Mouse (Mus musculus): ENCODE results near the gene H2-Q6. TPM values are rescaled to one million over a fixed set of nuclear protein-coding genes. Genes with fewer than 3 reads are reported as not detected.

The H2-Q6 gene
- 0.34 TPM for polyA plus RNA-seq (2015; fragmentation: Illumina TruSeq; extraction: RNeasy Lipid Tissue Mini Kit (QIAGEN cat#74804); ENCODE audit: low read depth, low replicate concordance)

DNA sequence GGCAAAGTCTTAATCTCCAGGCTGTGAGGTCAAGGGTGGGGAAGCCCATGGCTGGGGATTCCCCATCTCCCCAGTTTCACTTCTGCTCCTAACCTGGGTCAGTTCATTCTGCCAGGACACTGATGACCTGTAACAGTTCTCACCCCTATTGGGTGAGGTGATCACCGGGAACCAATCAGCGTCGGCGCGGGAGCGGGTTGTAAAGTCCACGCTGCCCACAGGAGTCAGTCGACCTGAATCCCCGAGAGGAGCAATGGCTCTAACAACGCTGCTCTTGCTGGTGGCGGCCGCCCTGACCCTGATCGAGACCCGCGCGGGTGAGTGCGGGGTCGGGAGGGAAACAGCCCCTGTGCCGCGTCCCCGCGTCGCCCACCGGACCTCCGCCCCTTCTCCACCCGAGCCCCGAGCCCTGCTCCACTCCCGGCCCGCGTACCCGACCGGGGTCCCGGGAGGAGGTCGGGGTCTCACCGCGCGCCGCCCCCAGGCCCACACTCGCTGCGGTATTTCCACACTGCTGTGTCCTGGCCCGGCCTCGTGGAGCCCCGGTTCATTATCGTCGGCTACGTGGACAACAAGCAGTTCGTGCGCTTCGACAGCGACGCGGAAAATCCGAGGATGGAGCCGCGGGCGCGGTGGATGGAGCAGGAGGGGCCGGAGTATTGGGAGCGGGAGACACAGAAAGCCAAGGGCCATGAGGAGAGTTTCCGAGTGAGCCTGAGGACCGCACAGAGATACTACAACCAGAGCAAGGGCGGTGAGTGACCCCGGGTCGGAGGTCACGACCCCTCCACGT, at the start of gene H2-Q6:
Gene H2-Q6, plus strand, starts transcription at position 227 of the 793 bp plus-strand sequence.

DNA sequence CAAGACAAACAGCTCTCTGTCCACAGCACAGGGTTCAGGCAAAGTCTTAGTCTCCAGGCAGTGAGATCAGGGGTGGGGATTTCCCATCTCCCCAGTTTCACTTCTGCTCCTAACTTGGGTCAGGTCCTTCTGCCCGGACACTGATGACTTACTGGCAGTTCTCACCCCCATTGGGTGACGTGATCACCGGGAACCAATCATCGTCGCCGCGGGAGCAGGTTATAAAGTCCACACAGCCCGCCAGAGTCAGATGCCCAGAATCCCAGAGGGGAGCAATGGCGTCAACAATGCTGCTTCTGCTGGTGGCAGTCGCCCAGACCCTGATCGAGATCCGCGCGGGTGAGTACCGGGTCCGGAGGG, 45.3 kb upstream of the H2-Q6 start, which contains the start of gene H2-Q4:
Gene H2-Q4, plus strand, starts transcription at position 249 of the 360 bp plus-strand sequence.

DNA sequence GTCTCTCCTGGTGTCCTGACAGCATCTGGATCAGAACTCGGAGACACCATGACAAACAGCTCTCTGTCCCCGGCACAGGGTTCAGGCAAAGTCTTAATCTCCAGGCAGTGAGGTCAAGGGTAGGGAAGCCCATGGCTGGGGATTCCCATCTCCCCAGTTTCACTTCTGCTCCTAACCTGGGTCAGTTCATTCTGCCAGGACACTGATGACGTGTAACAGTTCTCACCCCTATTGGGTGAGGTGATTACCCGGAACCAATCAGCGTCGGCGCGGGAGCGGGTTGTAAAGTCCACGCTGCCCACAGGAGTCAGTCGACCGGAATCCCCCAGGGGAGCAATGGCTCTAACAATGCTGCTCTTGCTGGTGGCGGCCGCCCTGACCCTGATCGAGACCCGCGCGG, 14.2 kb downstream of the H2-Q6 start, which contains the start of gene H2-Q7:
Gene H2-Q7, plus strand, starts transcription at position 271 of the 400 bp plus-strand sequence.

DNA sequence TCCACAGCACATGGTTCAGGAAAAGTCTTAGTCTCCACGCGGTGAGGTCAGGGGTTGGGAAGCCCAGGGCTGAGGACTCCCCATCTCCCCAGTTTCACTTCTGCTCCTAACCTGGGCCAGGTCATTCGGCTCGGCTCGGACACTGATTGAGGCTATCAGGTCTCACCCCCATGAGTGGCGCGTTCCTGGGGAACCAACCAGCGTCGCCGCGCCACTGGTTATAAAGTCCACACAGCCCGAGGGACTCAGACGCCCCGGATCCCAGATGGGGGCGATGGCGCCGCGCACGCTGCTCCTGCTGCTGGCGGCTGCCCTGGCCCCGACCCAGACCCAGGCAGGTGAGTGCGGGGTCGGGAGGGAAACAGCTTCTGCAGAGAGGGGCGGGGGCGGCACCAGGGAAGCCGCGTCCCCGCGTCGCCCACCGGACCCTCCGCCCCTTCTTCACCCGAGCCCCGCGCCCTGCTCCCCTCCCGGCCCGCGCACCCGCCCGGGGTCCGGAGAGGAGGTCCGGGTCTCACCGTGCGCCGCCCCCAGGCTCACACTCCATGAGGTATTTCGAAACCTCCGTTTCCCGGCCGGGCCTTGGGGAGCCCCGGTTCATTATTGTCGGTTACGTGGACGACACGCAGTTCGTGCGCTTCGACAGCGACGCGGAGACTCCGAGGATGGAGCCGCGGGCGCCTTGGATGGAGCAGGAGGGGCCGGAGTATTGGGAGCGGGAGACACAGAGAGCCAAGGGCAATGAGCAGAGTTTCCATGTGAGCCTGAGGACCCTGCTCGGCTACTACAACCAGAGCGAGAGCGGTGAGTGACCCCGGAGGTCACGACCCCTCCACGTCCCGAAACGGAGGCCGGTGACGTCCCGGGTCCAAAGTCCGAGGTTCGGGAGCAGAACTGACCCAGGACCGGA, 45.4 kb downstream of the H2-Q6 start, which contains the start of gene H2-Q10:
Gene H2-Q10, plus strand, starts transcription at position 248 of the 910 bp plus-strand sequence.

Other genes starting within 250 kb of the H2-Q6 start
- 19.0 TPM for gene Aif1, start 248.8 kb upstream of the H2-Q6 start, polyA plus RNA-seq (2015; fragmentation: Illumina TruSeq; extraction: RNeasy Lipid Tissue Mini Kit (QIAGEN cat#74804); ENCODE audit: low read depth, low replicate concordance)
- gene Lst1, start 236.4 kb upstream of the H2-Q6 start, polyA plus RNA-seq (2015; fragmentation: Illumina TruSeq; extraction: RNeasy Lipid Tissue Mini Kit (QIAGEN cat#74804); ENCODE audit: low read depth, low replicate concordance) = 9.3 TPM
- gene Ltb, start 230.4 kb upstream of the H2-Q6 start, polyA plus RNA-seq (2015; fragmentation: Illumina TruSeq; extraction: RNeasy Lipid Tissue Mini Kit (QIAGEN cat#74804); ENCODE audit: low read depth, low replicate concordance) = 0.55 TPM
- gene Tnf, start 222.8 kb upstream of the H2-Q6 start, polyA plus RNA-seq (2015; fragmentation: Illumina TruSeq; extraction: RNeasy Lipid Tissue Mini Kit (QIAGEN cat#74804); ENCODE audit: low read depth, low replicate concordance) = not detected
- not detected for gene Lta, start 219.5 kb upstream of the H2-Q6 start, polyA plus RNA-seq (2015; fragmentation: Illumina TruSeq; extraction: RNeasy Lipid Tissue Mini Kit (QIAGEN cat#74804); ENCODE audit: low read depth, low replicate concordance)
- not detected for gene Gm16181, start 204.0 kb upstream of the H2-Q6 start, polyA plus RNA-seq (2015; fragmentation: Illumina TruSeq; extraction: RNeasy Lipid Tissue Mini Kit (QIAGEN cat#74804); ENCODE audit: low read depth, low replicate concordance)
- gene Atp6v1g2, start 191.2 kb upstream of the H2-Q6 start, polyA plus RNA-seq (2015; fragmentation: Illumina TruSeq; extraction: RNeasy Lipid Tissue Mini Kit (QIAGEN cat#74804); ENCODE audit: low read depth, low replicate concordance) = 711 TPM
- gene Nfkbil1, start 189.1 kb upstream of the H2-Q6 start, polyA plus RNA-seq (2015; fragmentation: Illumina TruSeq; extraction: RNeasy Lipid Tissue Mini Kit (QIAGEN cat#74804); ENCODE audit: low read depth, low replicate concordance) = 11.4 TPM
- gene Ddx39b, start 183.1 kb upstream of the H2-Q6 start, polyA plus RNA-seq (2015; fragmentation: Illumina TruSeq; extraction: RNeasy Lipid Tissue Mini Kit (QIAGEN cat#74804); ENCODE audit: low read depth, low replicate concordance) = 206 TPM
- 50.0 TPM for gene H2-D1, start 162.1 kb upstream of the H2-Q6 start, polyA plus RNA-seq (2015; fragmentation: Illumina TruSeq; extraction: RNeasy Lipid Tissue Mini Kit (QIAGEN cat#74804); ENCODE audit: low read depth, low replicate concordance)
- gene H2-Q1, start 104.4 kb upstream of the H2-Q6 start, polyA plus RNA-seq (2015; fragmentation: Illumina TruSeq; extraction: RNeasy Lipid Tissue Mini Kit (QIAGEN cat#74804); ENCODE audit: low read depth, low replicate concordance) = 0.45 TPM
- 2.0 TPM for gene H2-Q2, start 82.6 kb upstream of the H2-Q6 start, polyA plus RNA-seq (2015; fragmentation: Illumina TruSeq; extraction: RNeasy Lipid Tissue Mini Kit (QIAGEN cat#74804); ENCODE audit: low read depth, low replicate concordance)
- gene H2-Q4, start 45.2 kb upstream of the H2-Q6 start, polyA plus RNA-seq (2015; fragmentation: Illumina TruSeq; extraction: RNeasy Lipid Tissue Mini Kit (QIAGEN cat#74804); ENCODE audit: low read depth, low replicate concordance) = 4.1 TPM
- gene H2-Q7, start 14.3 kb downstream of the H2-Q6 start, polyA plus RNA-seq (2015; fragmentation: Illumina TruSeq; extraction: RNeasy Lipid Tissue Mini Kit (QIAGEN cat#74804); ENCODE audit: low read depth, low replicate concordance) = 0.61 TPM
- not detected for gene H2-Q10, start 45.2 kb downstream of the H2-Q6 start, polyA plus RNA-seq (2015; fragmentation: Illumina TruSeq; extraction: RNeasy Lipid Tissue Mini Kit (QIAGEN cat#74804); ENCODE audit: low read depth, low replicate concordance)
- gene Pou5f1, start 81.2 kb downstream of the H2-Q6 start, polyA plus RNA-seq (2015; fragmentation: Illumina TruSeq; extraction: RNeasy Lipid Tissue Mini Kit (QIAGEN cat#74804); ENCODE audit: low read depth, low replicate concordance) = not detected
- 7.8 TPM for gene Tcf19, start 92.0 kb downstream of the H2-Q6 start, polyA plus RNA-seq (2015; fragmentation: Illumina TruSeq; extraction: RNeasy Lipid Tissue Mini Kit (QIAGEN cat#74804); ENCODE audit: low read depth, low replicate concordance)
- gene Cchcr1, start 92.2 kb downstream of the H2-Q6 start, polyA plus RNA-seq (2015; fragmentation: Illumina TruSeq; extraction: RNeasy Lipid Tissue Mini Kit (QIAGEN cat#74804); ENCODE audit: low read depth, low replicate concordance) = 4.6 TPM
- gene Psors1c2, start 108.4 kb downstream of the H2-Q6 start, polyA plus RNA-seq (2015; fragmentation: Illumina TruSeq; extraction: RNeasy Lipid Tissue Mini Kit (QIAGEN cat#74804); ENCODE audit: low read depth, low replicate concordance) = 0.61 TPM
- 1.4 TPM for gene Cdsn, start 127.3 kb downstream of the H2-Q6 start, polyA plus RNA-seq (2015; fragmentation: Illumina TruSeq; extraction: RNeasy Lipid Tissue Mini Kit (QIAGEN cat#74804); ENCODE audit: low read depth, low replicate concordance)
- gene 2300002M23Rik, start 142.6 kb downstream of the H2-Q6 start, polyA plus RNA-seq (2015; fragmentation: Illumina TruSeq; extraction: RNeasy Lipid Tissue Mini Kit (QIAGEN cat#74804); ENCODE audit: low read depth, low replicate concordance) = not detected
- not detected for gene Sfta2, start 176.7 kb downstream of the H2-Q6 start, polyA plus RNA-seq (2015; fragmentation: Illumina TruSeq; extraction: RNeasy Lipid Tissue Mini Kit (QIAGEN cat#74804); ENCODE audit: low read depth, low replicate concordance)
- gene Gm9573, start 201.8 kb downstream of the H2-Q6 start, polyA plus RNA-seq (2015; fragmentation: Illumina TruSeq; extraction: RNeasy Lipid Tissue Mini Kit (QIAGEN cat#74804); ENCODE audit: low read depth, low replicate concordance) = not detected
- not detected for gene Mucl3, start 218.8 kb downstream of the H2-Q6 start, polyA plus RNA-seq (2015; fragmentation: Illumina TruSeq; extraction: RNeasy Lipid Tissue Mini Kit (QIAGEN cat#74804); ENCODE audit: low read depth, low replicate concordance)
- gene Vars2, start 242.7 kb downstream of the H2-Q6 start, polyA plus RNA-seq (2015; fragmentation: Illumina TruSeq; extraction: RNeasy Lipid Tissue Mini Kit (QIAGEN cat#74804); ENCODE audit: low read depth, low replicate concordance) = 20.2 TPM
- 19.8 TPM for gene Gtf2h4, start 248.9 kb downstream of the H2-Q6 start, polyA plus RNA-seq (2015; fragmentation: Illumina TruSeq; extraction: RNeasy Lipid Tissue Mini Kit (QIAGEN cat#74804); ENCODE audit: low read depth, low replicate concordance)